Mouse (Mus musculus): ENCODE data around the gene Otx1.

- TF ChIP-seq CTCF (IDR thresholded peaks at IDR 0.05; ENCODE audit: low read depth, low read length) (no peak), POLR2A (IDR thresholded peaks at IDR 0.05; ENCODE audit: insufficient read depth, low read length) (no peak), EP300 (IDR thresholded peaks at IDR 0.05; ENCODE audit: insufficient read depth, low read depth, low read length) (no peak)
Measured at GRCm38 (mm10) chr11:21993597-21994376, 8.9 kb downstream of the Otx1 start.

Data from ES-Bruce4 (cell line).